Mouse (Mus musculus) embryonic facial prominence, embryonic 13.5 days (tissue): Measurements from ENCODE around the gene Efnb3. TPM values are rescaled to one million over a fixed set of nuclear protein-coding genes. Genes with fewer than 3 reads are reported as not detected.
"Not testable (repeated sequence)": the region's sequence is repeated elsewhere in the genome, so short reads cannot be mapped to it uniquely, and the experiment has no call there.

Experiments
- ATAC-seq: fragments of 200-750 bp; cut with Nextera tagmentation; 2 replicates; pipeline ENCODE4 v1.8.0; 2017; ENCODE audit warnings: low read depth; ENCODE audit not compliant: insufficient number of reproducible peaks, insufficient read depth, low FRiP score, low TSS enrichment
- H3K27ac ChIP-seq: fragments of 300-500 bp; sonication (generic); 2 replicates; pipeline ENCODE4 v1.5.1; 2015; ENCODE audit warnings: moderate library complexity, mild to moderate bottlenecking, inconsistent platforms
- H3K27me3 ChIP-seq: fragments of 300-500 bp; sonication (generic); 2 replicates; pipeline ENCODE4 v1.6.1; 2015; ENCODE audit warnings: mild to moderate bottlenecking, inconsistent platforms
- H3K36me3 ChIP-seq: fragments of 300-500 bp; sonication (generic); 2 replicates; pipeline ENCODE4 v1.6.1; 2015; ENCODE audit warnings: mild to moderate bottlenecking, inconsistent platforms
- H3K4me1 ChIP-seq: fragments of 300-500 bp; sonication (generic); 2 replicates; pipeline ENCODE4 v1.6.1; 2015; ENCODE audit warnings: inconsistent platforms
- H3K4me2 ChIP-seq: fragments of 300-500 bp; sonication (generic); 2 replicates; pipeline ENCODE4 v1.6.1; 2015; ENCODE audit warnings: moderate library complexity, mild to moderate bottlenecking, inconsistent platforms
- H3K4me3 ChIP-seq: fragments of 300-500 bp; sonication (generic); 2 replicates; pipeline ENCODE4 v1.5.1; 2015; ENCODE audit warnings: mild to moderate bottlenecking, inconsistent platforms
- H3K9ac ChIP-seq: fragments of 300-500 bp; sonication (generic); 2 replicates; pipeline ENCODE4 v1.6.1; 2015; ENCODE audit warnings: mild to moderate bottlenecking, inconsistent platforms
- H3K9me3 ChIP-seq: fragments of 300-500 bp; sonication (generic); 2 replicates; pipeline ENCODE4 v1.6.1; 2016; ENCODE audit warnings: inconsistent platforms
- WGBS: fragments of 180-500 bp; shearing (Covaris S2); methylation state at CpG from one replicate; pipeline ENCODE4 v1.1.7; 2015; ENCODE audit warnings: mixed read lengths; 5-methylcytosine and 5-hydroxymethylcytosine counted together
- polyA plus RNA-seq: library from polyadenylated mRNA; unstranded; fragments of >200 nt; fragmentation: Nextera tagmentation; extraction: Ambion mirVana; gene quantifications from 2 replicates; pipeline ENCODE4 v1.2.1, GENCODE M21; 2015

Gene Efnb3
- polyA plus RNA-seq, 1 experiment from 2014 or later, result 46.3 TPM

DNA sequence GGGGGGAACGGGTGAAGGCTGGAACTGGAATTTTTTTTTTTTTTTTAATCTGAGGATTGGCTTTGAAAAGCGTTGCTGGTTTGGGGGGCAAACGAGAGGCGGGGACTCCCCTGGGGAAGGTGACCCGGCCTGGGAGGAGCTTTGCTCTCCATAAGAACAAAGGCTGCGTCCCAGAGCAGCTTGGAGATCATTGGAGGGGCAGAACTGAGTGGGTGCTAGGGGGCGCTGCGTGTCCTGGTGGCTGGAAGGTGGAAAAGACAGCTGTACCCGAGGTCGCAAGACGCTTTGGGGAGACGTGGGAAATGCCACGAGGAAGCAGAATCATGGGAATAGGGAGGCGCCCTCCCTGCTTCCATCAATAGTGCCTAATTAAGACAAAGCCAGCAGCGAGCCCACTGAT lies 12.9 kb downstream of the Efnb3 start:
- Histone ChIP-seq H3K9me3 (no peaks in the 10 kb centered on the region), H3K4me2 (peak overlapping the region; percentile 68)
- no peak for ATAC-seq

DNA sequence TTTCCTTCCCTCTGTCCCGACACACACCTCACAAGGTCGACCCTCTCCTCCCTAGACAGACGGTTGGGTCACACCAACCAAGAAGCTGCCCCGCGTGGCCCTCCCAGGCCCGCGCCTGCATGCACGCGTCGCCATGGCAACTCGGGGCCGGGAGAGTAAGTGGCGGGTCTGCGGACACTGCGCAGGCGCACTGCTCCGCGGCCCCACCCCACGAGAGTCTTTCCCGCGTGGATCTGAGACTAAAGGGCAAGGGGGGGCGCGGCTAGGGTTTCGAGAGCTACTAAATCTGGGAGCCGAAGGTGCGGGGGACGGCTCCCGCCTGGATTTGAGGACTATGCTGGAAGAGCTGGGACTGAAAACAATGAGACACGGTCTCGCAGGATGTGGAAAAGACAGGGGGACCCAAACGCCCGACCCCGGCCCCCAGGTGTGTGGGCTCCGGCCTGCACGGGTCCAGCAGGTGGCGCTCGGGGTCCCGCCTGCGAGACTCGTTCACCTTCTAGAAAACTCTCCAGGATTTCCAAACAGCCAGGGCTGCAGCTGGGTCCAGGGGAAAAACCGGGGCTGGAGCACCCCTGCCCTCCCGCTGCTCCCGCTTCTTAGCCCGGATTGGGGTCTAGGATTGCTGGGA lies 13.5 kb downstream of the Efnb3 start:
- WGBS, result under 1% methylated on average over 43 of the region's 44 CpGs
- H3K4me2 ChIP-seq, result peak overlapping the region; percentile 68

More for the DNA sequence above, 12.9 kb downstream of the Efnb3 start:
- Histone ChIP-seq H3K36me3 (no peaks in the 10 kb centered on the region), H3K4me3 (peak overlapping the region; percentile 47), H3K27me3 (no peaks in the 10 kb centered on the region), H3K27ac (peak overlapping the region; percentile 91), H3K4me1 (peaks cover 34% of the 10 kb centered on the region), H3K9ac (peak overlapping the region; percentile 67)
- WGBS, result 4% methylated on average over 15 of the region's 15 CpGs

GRCm38 (mm10) chr11:69545957-69546356 lies 14.0 kb downstream of the Efnb3 start:
- Histone ChIP-seq H3K9ac (peak overlapping the region; percentile 67), H3K9me3 (no peaks in the 10 kb centered on the region), H3K36me3 (no peaks in the 10 kb centered on the region), H3K4me1 (peaks cover 34% of the 10 kb centered on the region), H3K4me3 (peak overlapping the region; percentile 47), H3K27me3 (no peaks in the 10 kb centered on the region), H3K4me2 (peak overlapping the region; percentile 68), H3K27ac (peak overlapping the region; percentile 91)
- 4% methylated on average over 7 of the region's 7 CpGs for WGBS
- no peak for ATAC-seq

More for the DNA sequence above, 13.5 kb downstream of the Efnb3 start:
- H3K9me3 ChIP-seq, result no peaks in the 10 kb centered on the region
- peak overlapping the region; percentile 91 for H3K27ac ChIP-seq
- H3K4me3 ChIP-seq, result peak overlapping the region; percentile 47
- H3K36me3 ChIP-seq, result no peaks in the 10 kb centered on the region
- ATAC-seq, result peak; percentile 82
- H3K27me3 ChIP-seq, result no peaks in the 10 kb centered on the region
- H3K9ac ChIP-seq, result peak overlapping the region; percentile 67
- peaks cover 34% of the 10 kb centered on the region for H3K4me1 ChIP-seq

- no peaks in the 10 kb centered on the region for H3K9me3 ChIP-seq
- ATAC-seq, result no peak
- 51% methylated on average over 3 of the region's 3 CpGs for WGBS
- peaks cover 32% of the 10 kb centered on the region for H3K4me1 ChIP-seq
- no peak overlapping the region for H3K4me3 ChIP-seq
- no peak overlapping the region for H3K9ac ChIP-seq
- H3K27me3 ChIP-seq, result no peaks in the 10 kb centered on the region
- 0 out of 2 replicates have a peak overlapping the region, but pooled peaks have one; percentile 8 for H3K27ac ChIP-seq
- H3K36me3 ChIP-seq, result no peaks in the 10 kb centered on the region
- H3K4me2 ChIP-seq, result no peak overlapping the region
These were observed 16.4 kb downstream of the Efnb3 start for GRCm38 (mm10) chr11:69543598-69543997.

DNA sequence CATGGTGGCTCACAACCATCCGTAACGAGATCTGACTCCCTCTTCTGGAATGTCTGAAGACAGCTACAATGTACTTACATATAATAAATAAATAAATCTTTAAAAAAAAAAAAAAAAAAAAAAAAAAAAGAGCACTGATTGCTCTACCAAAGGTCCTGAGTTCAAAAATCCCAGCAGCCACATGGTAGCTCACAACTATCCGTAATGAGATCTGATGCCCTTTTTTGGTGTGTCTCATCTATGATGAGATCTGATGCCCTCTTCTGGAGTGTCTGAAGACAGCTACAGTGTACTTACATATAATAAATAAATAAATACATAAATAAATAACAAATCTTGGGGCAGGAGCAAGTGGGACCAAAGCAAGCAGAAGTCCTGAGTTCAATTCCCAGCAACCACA lies 18.3 kb downstream of the Efnb3 start:
- H3K4me3 ChIP-seq, H3K9me3 ChIP-seq, H3K27me3 ChIP-seq, ATAC-seq, H3K36me3 ChIP-seq, H3K4me2 ChIP-seq, H3K27ac ChIP-seq, H3K9ac ChIP-seq: not testable (repeated sequence)
- peaks cover 22% of the 10 kb centered on the region for H3K4me1 ChIP-seq
- WGBS, result 60% methylated on average over 3 of the region's 3 CpGs

DNA sequence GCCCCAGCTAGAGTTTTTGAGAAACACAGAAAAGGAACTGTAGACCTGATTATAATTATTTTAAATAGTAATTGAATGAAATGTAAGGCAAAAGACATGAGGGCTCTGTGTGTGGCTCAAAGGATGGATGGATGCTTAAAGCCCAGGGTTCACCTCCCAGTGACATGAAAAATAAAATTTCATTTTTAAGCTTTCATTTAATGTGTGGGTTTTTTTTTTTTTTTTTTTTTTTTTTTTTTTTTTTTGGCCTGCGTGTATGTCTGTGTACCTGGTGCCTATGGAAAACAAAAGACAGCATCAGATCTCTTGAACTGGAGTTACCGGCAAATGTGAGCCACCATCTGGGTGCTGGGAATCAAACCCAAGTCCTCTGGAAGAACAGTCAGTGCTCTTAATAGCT lies 19.3 kb downstream of the Efnb3 start:
- no peak overlapping the region for H3K4me2 ChIP-seq
- peaks cover 23% of the 10 kb centered on the region for H3K4me1 ChIP-seq
- no peak overlapping the region for H3K4me3 ChIP-seq
- H3K9me3 ChIP-seq, result no peaks in the 10 kb centered on the region
- no peak overlapping the region for H3K9ac ChIP-seq
- 96% methylated on average over 2 of the region's 2 CpGs for WGBS
- no peaks in the 10 kb centered on the region for H3K36me3 ChIP-seq
- H3K27me3 ChIP-seq, result no peaks in the 10 kb centered on the region
- ATAC-seq, result no peak
- H3K27ac ChIP-seq, result no peak overlapping the region

GRCm38 (mm10) chr11:69534990-69535389 lies 25.0 kb downstream of the Efnb3 start:
- no peak for ATAC-seq
- 74% methylated on average over 1 of the region's 1 CpGs for WGBS
- Histone ChIP-seq H3K9ac (no peak overlapping the region), H3K4me3 (no peak overlapping the region), H3K27ac (no peak overlapping the region), H3K9me3 (no peaks in the 10 kb centered on the region), H3K36me3 (no peaks in the 10 kb centered on the region), H3K4me1 (peaks cover 16% of the 10 kb centered on the region), H3K4me2 (no peak overlapping the region), H3K27me3 (no peaks in the 10 kb centered on the region)

DNA sequence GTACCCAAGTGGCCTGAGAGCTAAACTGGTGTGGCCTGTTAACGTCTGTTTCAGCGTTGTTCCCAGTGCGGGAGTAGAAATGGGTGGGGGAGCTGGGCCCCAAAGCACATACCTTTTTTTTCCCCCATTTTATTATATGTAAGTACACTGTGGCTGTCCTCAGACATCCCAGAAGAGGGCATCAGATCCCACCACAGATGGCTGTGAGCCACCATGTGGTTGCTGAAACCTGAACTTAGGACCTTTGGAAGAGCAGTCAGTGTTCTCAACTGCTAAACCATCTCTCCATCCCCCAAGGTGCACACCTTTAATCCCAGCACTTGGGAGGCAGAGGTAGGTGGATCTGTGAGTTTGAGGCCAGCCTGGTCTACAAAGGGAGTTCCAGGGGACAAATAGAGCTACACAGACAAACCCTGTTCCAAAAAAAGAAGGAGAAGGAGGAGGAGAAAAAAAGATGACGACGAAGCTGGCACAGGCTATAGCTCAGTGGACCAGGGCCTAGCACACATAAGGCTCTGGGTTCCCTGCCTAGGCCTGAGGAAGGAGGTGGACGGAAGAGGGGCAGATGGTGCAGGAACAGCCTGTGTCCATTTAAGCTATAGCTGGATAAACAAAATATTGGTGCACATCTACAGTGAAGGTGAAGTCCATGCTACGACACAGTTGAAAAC lies 27.4 kb downstream of the Efnb3 start:
- H3K4me1 ChIP-seq, result peaks cover 16% of the 10 kb centered on the region
- ATAC-seq, result no peak
- H3K9me3 ChIP-seq, result no peaks in the 10 kb centered on the region
- H3K4me2 ChIP-seq, result no peak overlapping the region
- 73% methylated on average over 7 of the region's 7 CpGs for WGBS
- H3K27ac ChIP-seq, result no peak overlapping the region
- no peaks in the 10 kb centered on the region for H3K36me3 ChIP-seq
- H3K4me3 ChIP-seq, result no peak overlapping the region
- no peaks in the 10 kb centered on the region for H3K27me3 ChIP-seq
- H3K9ac ChIP-seq, result 0 out of 2 replicates have a peak overlapping the region, but pooled peaks have one; percentile 8

- peaks cover 16% of the 10 kb centered on the region for H3K4me1 ChIP-seq
- 89% methylated on average over 6 of the region's 6 CpGs for WGBS
- not testable (repeated sequence) for H3K4me3 ChIP-seq, H3K9me3 ChIP-seq, ATAC-seq, H3K27me3 ChIP-seq, H3K4me2 ChIP-seq, H3K36me3 ChIP-seq, H3K27ac ChIP-seq, H3K9ac ChIP-seq
These were observed 29.2 kb downstream of the Efnb3 start for GRCm38 (mm10) chr11:69530755-69531154.

DNA sequence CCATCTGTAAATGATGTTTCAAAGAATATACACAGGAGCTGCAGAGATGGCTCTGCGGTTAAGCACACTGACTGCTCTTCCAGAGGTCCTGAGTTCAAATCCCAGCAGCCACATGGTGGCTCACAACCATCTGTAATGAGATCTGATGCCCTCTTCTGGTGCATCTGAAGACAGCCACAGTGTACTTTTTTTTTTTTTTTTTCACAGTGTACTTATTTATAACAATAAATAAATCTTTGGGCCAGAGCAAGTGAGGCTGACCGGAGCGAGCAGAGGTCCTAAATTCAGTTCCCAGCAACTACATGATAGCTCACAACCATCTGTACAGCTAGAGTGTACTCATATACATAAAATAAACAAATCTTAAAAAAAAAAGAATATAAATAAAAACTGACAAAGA lies 29.7 kb downstream of the Efnb3 start:
- not testable (repeated sequence) for H3K4me2 ChIP-seq, ATAC-seq, H3K4me3 ChIP-seq, H3K36me3 ChIP-seq, H3K27ac ChIP-seq, H3K27me3 ChIP-seq, H3K9me3 ChIP-seq, H3K9ac ChIP-seq
- WGBS, result 93% methylated on average over 3 of the region's 3 CpGs
- peaks cover 14% of the 10 kb centered on the region for H3K4me1 ChIP-seq

DNA sequence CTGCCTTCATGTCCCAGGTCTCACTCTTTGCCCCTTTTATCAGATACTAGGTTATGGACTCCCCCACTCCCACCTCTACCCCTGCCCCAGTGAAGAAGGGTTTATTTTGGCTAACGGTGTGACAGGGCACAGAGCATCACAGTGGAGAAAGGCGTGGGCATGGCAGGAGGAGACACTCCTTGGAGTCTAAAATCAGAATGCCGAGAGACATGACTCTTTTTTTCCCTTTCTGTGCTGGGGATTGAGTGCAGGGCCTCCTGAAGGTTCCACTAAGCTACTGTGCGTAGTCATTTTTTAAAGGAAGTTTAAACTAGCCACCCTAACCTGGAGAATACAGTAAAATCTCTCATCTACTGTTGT lies 32.0 kb downstream of the Efnb3 start:
- peak overlapping the region; percentile 61 for H3K4me2 ChIP-seq
- no peaks in the 10 kb centered on the region for H3K27me3 ChIP-seq
- H3K4me1 ChIP-seq, result peaks cover 14% of the 10 kb centered on the region
- ATAC-seq, result no peak
- peak overlapping the region; percentile 90 for H3K27ac ChIP-seq
- no peak overlapping the region for H3K9ac ChIP-seq
- no peaks in the 10 kb centered on the region for H3K9me3 ChIP-seq
- WGBS, result 84% methylated on average over 4 of the region's 4 CpGs
- H3K36me3 ChIP-seq, result no peaks in the 10 kb centered on the region
- H3K4me3 ChIP-seq, result no peak overlapping the region
